Mouse (Mus musculus) hematopoietic stem cell, adult 5-6 weeks (primary cell): Measurements from ENCODE around the gene Agfg2. TPM values are rescaled to one million over a fixed set of nuclear protein-coding genes. Genes with fewer than 3 reads are reported as not detected.
A peak's percentile ranks its signal among the peaks of the same experiment; 100 is the strongest.
"Not testable (repeated sequence)": the region's sequence is repeated elsewhere in the genome, so short reads cannot be mapped to it uniquely, and the experiment has no call there.

ENCODE experiments used
- ATAC-seq, 2 experiments: fragments of 125-278 bp in 1 of 2; replicated peaks in 1 of 2; 2 replicates each; pipeline ENCODE4 v1.8.0; 2016 to 2017; ENCODE audit warnings: inconsistent platforms in 2 of 2, mild to moderate bottlenecking in 2 of 2, moderate number of reproducible peaks in 2 of 2, low read depth in 1 of 2, moderate TSS enrichment in 1 of 2; ENCODE audit not compliant: low FRiP score in 2 of 2, poor library complexity in 2 of 2, severe bottlenecking in 2 of 2, insufficient read depth in 1 of 2, low TSS enrichment in 1 of 2
- total RNA-seq: library from RNA; stranded (forward); fragments of 172-1452, 232-1000 nt; gene quantifications from 2 replicates; pipeline ENCODE4 v1.2.3, GENCODE M21; 2017

Gene Agfg2
- total RNA-seq, 1 experiment from 2014 or later = 8.4 TPM

DNA sequence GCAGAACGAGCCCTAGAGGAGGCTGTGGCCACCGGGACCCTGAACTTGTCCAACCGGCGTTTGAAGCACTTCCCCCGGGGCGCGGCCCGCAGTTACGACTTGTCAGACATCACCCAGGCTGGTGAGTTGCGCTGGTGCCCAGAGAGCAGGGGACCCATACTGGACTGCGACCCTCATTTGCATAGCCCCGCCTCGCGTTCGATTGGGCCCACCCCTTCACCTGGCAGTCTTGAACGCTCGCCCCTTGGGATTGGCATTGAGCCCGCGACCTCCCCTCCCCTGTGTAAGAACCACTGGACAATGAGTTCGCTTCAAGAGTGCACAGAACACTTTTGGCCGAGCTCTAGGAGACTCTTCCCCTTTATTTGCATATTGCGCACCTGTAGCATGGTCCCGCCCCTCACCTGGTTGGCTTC is 55.2 kb downstream of the Agfg2 start:
- ATAC-seq = peak in 1 of 2 experiments; percentile 1; a peak in 1 of 4 replicates

DNA sequence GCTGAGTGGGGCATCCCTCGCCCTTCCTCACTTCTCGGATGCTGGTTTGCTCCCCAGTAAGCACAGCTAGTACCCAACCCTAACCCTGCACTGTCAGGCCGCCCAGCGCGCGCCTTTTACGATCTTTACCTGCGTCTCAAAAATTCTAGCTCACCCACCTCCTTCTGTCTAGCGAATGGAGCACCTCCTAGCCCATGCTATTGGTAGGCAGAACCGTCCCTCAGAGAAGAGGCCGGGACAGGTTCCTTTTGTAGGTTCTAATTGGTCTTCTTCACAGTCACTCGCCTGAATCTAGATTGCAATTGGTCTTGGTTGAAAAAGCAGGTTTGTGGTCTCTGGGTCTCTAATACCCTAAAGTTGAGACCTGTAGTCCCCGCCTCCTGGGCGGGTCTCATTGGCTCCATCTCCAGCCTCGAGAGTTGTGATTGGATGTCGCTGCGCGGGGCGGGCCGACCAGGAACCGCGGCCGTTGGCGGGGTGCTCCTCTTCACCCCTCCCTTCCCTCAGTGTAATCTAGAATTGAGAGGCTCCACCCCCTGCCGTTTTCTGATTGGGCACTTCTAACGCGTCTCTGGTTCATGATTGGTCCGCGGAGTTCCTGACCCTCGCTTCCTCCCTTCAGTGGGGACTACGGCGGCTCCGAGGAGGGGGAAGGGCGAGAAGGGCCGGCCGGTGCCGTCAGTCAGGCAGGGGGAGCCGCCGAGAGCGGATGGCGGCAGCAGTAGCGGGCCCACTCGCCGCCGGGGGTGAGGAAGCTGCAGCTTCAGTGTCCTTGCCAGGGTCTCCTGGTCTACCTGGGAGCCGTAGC is 55.8 kb downstream of the Agfg2 start, which contains the start of the genes Fbxo24, Lrch4 and Gm20605:
TSS of gene Fbxo24 (minus strand) at position 505 of the 808 bp plus-strand sequence.
TSS of gene Lrch4 (plus strand) at position 624 of the 808 bp plus-strand sequence.
TSS of gene Gm20605 (plus strand) at position 678 of the 808 bp plus-strand sequence.
- ATAC-seq = peak; percentile 85 to 88

GRCm38 (mm10) chr5:137627991-137628390 is 56.5 kb downstream of the Agfg2 start:
- ATAC-seq = no peak

DNA sequence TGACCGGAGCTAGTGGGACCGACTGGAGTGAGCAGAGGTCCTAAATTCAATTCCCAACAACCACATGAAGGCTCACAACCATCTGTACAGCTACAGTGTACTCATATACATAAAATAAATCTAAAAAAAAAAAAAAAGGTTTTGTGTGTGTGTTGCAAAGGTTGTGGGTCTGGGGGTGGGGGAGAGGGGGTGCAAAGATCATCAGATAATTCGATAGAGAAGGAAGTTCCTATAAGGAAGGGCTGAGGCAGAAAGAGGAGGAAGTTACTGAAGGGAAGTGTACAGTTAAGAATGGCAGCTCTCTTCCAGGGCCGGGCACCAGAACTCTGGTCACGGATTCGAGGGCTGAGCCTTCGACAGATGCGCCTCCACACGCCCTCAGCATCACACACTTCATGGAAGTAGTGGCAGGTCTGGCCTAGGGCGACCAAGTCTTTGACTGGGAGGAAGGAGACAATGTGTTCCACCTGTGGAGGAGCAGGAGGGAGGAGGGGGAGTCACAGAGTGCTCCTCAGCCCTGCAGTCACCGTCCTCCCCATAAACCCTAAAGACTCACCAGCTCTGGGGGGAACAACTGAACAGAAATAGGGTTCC is 60.5 kb downstream of the Agfg2 start:
- no peak for ATAC-seq

DNA sequence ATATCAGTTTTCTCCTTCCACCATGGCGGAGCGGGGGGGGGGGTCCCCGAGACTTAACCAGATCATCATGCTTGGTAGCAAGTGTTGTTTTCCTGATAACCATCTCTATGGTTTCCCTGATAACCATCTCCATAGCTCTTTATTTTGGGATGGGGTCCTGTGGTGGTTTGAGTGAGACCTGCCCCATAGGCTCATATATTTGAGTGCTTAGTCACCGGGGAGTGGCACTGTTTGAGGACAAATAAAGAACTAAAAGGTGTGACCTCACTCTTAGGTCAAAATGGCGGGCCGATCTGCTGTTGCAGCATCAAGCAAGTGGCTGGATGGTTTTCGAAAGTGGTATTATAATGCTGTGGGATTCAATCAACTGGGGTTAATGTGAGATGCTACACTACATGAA is 69.2 kb downstream of the Agfg2 start:
- ATAC-seq = no peak

DNA sequence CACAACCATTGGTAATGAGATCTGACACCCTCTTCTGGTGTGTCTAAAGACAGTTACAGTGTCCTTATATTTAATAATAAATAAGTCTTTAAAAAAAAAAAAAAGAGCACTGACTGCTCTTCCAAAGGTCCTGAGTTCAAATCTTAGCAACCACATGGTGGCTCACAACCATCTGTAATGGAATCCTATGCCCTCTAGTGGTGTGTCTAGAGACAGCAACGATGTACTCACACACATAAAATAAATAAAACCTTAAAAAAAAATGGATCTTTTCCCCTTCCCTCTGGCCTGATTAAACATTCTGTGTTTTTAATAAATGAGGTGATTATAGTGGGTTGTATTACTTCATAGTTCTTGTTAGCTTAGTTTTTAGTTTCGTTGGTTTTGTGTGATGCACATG is 69.6 kb downstream of the Agfg2 start:
- ATAC-seq = not testable (repeated sequence)

GRCm38 (mm10) chr5:137613550-137613949 is 71.0 kb downstream of the Agfg2 start, which contains the start of gene Pcolce:
TSS of gene Pcolce (minus strand) at chr5:137613784.
- no peak for ATAC-seq

DNA sequence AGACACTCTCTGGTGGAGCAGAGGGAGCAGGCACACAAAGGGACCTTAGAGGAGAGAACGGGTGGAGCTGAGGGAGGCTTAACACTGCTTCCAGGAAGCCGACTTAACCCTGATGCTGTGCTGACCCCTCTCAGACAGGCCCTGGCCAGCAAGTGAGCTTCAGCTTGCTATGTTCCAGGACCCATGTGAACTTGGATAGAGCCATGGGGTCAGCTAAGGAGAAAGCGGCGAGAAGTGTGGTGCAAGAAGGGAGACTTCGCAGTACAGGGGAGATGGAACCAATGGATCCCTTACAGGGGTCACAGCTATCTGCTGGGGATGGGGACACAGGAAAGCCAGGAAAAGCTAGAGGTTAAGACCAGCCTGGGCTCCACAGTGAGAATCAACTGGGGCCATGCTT is 71.5 kb downstream of the Agfg2 start:
- no peak for ATAC-seq

DNA sequence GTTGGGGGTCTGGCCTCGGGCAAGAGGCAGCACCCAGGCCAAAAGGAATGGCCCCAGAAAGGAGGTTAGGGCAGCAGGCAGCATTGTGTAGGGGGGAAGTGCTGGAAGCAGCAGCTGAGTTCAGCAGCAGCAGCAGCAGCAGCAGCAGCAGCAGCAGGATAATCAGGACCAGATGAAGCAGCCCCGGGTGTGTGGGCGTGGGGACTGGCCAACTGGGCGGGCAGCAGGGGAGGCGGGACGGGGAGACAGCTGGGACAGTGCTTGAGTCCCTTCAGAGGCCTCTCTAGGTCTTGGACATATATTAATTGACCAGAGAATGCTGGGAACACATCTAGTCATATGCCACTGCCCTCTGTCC is 73.3 kb downstream of the Agfg2 start:
- no peak for ATAC-seq

DNA sequence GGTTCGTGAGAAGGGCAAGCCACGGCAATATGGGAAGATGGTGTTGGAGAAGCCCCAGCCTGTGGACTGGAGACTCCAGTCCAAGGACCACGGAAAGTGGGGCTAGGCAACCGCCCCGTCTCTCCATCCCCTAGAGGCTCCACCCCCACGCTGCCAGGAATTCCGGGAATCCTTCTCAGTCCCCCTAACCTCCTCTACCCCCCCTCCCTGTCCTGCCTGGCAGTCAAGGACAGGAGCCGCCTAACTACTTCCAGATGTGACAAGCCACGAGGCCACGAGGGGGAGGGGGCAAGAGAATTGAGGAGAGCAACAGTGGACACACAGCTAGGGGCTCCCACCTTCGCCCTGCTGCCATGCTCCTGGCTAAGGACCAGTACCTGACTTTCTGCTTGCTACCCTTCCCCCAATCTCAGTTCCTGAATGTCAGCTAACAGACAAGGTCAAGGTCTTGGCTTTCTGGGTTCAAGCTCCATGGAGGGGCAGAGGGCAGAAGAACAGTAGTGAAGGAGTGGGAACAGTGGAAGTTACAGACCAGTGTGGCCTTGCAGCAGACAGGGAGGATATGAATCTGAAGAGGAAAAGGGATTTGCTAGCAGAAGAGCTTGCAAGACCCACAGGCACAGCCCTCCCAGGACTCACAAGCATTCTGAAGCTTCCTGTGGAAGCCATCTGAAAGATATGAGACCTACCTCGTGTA is 73.8 kb downstream of the Agfg2 start:
- ATAC-seq = no peak

GRCm38 (mm10) chr5:137610056-137610455 is 74.5 kb downstream of the Agfg2 start:
- no peak for ATAC-seq

DNA sequence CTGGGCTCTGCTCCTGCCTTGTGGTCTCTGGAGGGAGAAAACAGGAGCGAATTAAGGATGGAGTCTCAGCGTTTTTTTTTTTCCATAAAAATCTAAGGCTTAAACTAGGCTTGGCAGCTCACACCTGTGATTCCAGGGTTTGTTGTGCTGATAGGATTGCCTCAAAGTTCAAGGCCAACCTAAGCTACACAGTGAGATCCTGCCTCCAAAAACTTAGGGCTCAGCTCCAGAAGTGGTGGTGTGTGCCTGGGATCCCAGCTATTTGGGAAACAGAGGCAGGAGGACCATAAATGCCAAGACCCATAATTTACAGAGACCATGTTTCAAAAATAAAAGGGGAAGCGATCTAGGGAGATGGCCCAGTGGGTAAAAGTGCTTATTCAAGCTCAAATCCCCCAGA is 75.2 kb downstream of the Agfg2 start:
- no peak for ATAC-seq

DNA sequence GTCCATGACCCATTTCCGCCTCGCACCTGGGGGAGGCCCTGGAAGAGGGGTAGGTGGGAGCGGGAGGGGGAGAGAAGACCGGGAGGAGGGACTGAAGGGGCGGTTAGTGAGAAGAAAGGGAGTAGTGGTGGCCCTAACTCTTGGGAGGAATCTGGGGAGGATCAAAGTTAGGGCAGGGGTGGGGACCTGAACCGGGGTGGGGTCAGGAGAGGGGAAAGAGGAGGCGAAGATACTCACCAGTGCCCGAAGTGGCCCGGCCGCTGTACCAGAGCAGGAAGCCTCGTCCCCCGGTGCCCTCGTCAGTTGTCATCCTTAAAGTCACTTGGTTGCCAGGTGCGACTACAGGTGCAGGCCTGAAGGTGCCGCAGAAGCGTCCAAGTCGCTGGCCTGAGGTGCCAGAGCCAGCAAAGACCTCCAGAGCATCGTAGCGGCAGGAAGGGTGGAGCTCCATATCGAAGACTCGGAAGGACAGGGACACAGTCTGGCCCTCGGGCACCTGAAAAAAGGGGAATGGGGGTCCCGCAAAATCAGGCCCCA is 75.8 kb downstream of the Agfg2 start:
- ATAC-seq = no peak

DNA sequence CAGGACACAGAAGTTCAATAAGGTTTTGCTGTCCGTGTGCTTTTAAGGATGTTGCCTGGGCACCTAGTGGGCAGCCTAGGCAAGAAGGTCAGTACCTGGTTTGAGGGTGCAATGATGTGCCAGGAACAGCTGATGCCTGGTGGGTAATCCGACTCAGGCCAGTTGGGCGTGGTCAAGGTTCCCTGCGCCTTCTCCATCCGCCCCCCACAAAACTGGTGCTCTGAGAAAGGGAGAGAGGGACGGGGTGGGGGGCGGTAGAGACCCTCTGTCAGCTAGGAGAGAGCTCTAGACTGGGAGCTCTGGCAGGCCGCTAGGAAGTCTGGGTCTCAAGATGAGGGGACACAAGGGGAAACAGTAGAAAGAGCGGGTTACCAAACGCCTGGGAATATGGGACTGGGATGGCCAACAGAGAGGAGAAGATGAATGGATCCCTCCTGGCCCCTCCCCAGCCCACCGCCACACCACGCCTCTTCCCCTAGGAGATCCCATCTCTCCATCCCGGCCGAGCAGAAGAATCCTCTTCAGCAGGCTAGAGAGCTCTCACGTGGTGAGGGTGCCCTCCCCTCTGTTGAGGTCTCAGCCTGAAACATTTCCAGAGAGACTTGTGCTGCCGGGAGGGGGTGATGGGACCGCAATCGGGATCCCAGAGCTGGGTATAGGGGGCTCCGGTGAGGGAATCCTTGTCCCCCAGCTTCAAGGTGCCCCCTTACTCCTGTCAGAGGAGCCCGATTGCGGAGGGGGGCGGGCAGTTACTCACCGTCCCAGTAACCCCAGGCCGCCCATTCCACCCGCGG is 76.5 kb downstream of the Agfg2 start:
- ATAC-seq = no peak

- no peak for ATAC-seq
These were observed 83.2 kb downstream of the Agfg2 start for GRCm38 (mm10) chr5:137601365-137601729.

GRCm38 (mm10) chr5:137600619-137601364 is 83.7 kb downstream of the Agfg2 start, which contains the start of gene Mospd3:
TSS of gene Mospd3 (minus strand) at chr5:137601058.
- ATAC-seq = peak; percentile 94 to 95
